Mouse (Mus musculus) left cerebral cortex, postnatal 14 days (tissue): ENCODE data around the gene Wipf2. TPM values are rescaled to one million over a fixed set of nuclear protein-coding genes. Genes with fewer than 3 reads are reported as not detected.

Source experiments
- DNase-seq, 2 experiments: peaks; one replicate each; pipeline ENCODE4 v3.0.0; 2021 to 2022; ENCODE audit warnings: low spot score in 2 of 2, mixed read lengths in 1 of 2
- intact Hi-C: fragments of 180-260 bp; cut with DNase I; formaldehyde crosslinking; loops from one replicate; pipeline ENCODE4 v1.15.1; 2025
- total RNA-seq, 2 experiments: library from RNA; stranded (reverse); gene quantifications; 2 replicates each; pipeline ENCODE4 v1.2.3; 2021

Gene Wipf2
- total RNA-seq, 2 experiments from 2014 or later, result 45.5 to 45.9 TPM

- intact Hi-C loops, result no loop called here
- DNase-seq, result no peak
Measured at GRCm38 (mm10) chr11:98849196-98849894, 14.1 kb upstream of the Wipf2 start.

- intact Hi-C loops, result no loop called here
- no peak for DNase-seq
Measured at GRCm38 (mm10) chr11:98850100-98851093, 13.0 kb upstream of the Wipf2 start.

- intact Hi-C loops, result no loop called here
- no peak for DNase-seq
Measured at GRCm38 (mm10) chr11:98854116-98854515, 9.3 kb upstream of the Wipf2 start.

- no peak for DNase-seq
- intact Hi-C loops, result no loop called here
Measured at GRCm38 (mm10) chr11:98854659-98855058, 8.8 kb upstream of the Wipf2 start.

GRCm38 (mm10) chr11:98858759-98859731, 4.4 kb upstream of the Wipf2 start:
- intact Hi-C loops, result loop anchor here (2.0 kb wide), 1 partner anchor 50 kb away; no protein-coding TSS in a partner anchor
- DNase-seq, result peak; percentile 93 to 94

GRCm38 (mm10) chr11:98863751-98864429, 452 bp downstream of the Wipf2 start:
- DNase-seq, result peak; percentile 42 to 66
- intact Hi-C loops, result no loop called here

GRCm38 (mm10) chr11:98867293-98867692, 3.9 kb downstream of the Wipf2 start:
- no peak for DNase-seq
- intact Hi-C loops, result no loop called here

GRCm38 (mm10) chr11:98869906-98870305, 6.5 kb downstream of the Wipf2 start:
- no peak for DNase-seq
- intact Hi-C loops, result no loop called here

- intact Hi-C loops, result no loop called here
- no peak for DNase-seq
Measured at GRCm38 (mm10) chr11:98870791-98871190, 7.4 kb downstream of the Wipf2 start.

GRCm38 (mm10) chr11:98871416-98871815, 8.0 kb downstream of the Wipf2 start:
- no peak for DNase-seq
- intact Hi-C loops, result no loop called here

GRCm38 (mm10) chr11:98872040-98872439, 8.6 kb downstream of the Wipf2 start:
- intact Hi-C loops, result no loop called here
- DNase-seq, result peak; percentile 70 to 85

- intact Hi-C loops, result no loop called here
- no peak for DNase-seq
Measured at GRCm38 (mm10) chr11:98873900-98874299, 10.5 kb downstream of the Wipf2 start.

GRCm38 (mm10) chr11:98877001-98877400, 13.6 kb downstream of the Wipf2 start:
- intact Hi-C loops, result no loop called here
- DNase-seq, result no peak

- DNase-seq, result no peak
- intact Hi-C loops, result no loop called here
Measured at GRCm38 (mm10) chr11:98887703-98888102, 24.3 kb downstream of the Wipf2 start.

GRCm38 (mm10) chr11:98889077-98889476, 25.6 kb downstream of the Wipf2 start:
- no peak for DNase-seq
- intact Hi-C loops, result no loop called here

GRCm38 (mm10) chr11:98889977-98890376, 26.5 kb downstream of the Wipf2 start:
- DNase-seq, result no peak
- intact Hi-C loops, result no loop called here

- intact Hi-C loops, result no loop called here
- no peak for DNase-seq
Measured at GRCm38 (mm10) chr11:98892426-98892825, 29.0 kb downstream of the Wipf2 start.

- intact Hi-C loops, result no loop called here
Measured at GRCm38 (mm10) chr11:98900529-98901125, 37.2 kb downstream of the Wipf2 start.

More at GRCm38 (mm10) chr11:98900529-98901125, 37.2 kb downstream of the Wipf2 start:
- DNase-seq, result no peak
